Mouse (Mus musculus): Measurements from ENCODE around the gene Nlrc5. TPM values are rescaled to one million over a fixed set of nuclear protein-coding genes. Genes with fewer than 3 reads are reported as not detected.

Nlrc5 gene
- total and polyA plus RNA-seq, 3 experiments, result 0.03 TPM; not detected in 2

GRCm38 (mm10) chr8:94435397-94436111, 1.4 kb downstream of the Nlrc5 start:
- no peak overlapping the region for H3K4me3 ChIP-seq (ENCODE audit: control insufficient read depth in 1 of 2, insufficient read depth in 1 of 2, low read depth in 2 of 2, low read length in 2 of 2)
- H3K27ac ChIP-seq (ENCODE audit: control insufficient read depth, low read depth, low read length), result no peak overlapping the region
- no peaks in the 10 kb centered on the region for H3K36me3 ChIP-seq (ENCODE audit: control insufficient read depth in 1 of 2, insufficient read depth in 2 of 2, low read length in 2 of 2)
- TF ChIP-seq ELF1 (IDR thresholded peaks at IDR 0.05; ENCODE audit: low read depth, low read length), result no peak
- TF ChIP-seq RCOR1 (IDR thresholded peaks at IDR 0.05; ENCODE audit: low read depth, low read length), result no peak
- TF ChIP-seq NELFE (IDR thresholded peaks at IDR 0.05; ENCODE audit: low read depth, low read length), result no peak
- TF ChIP-seq NRF1 (IDR thresholded peaks at IDR 0.05; ENCODE audit: insufficient read depth, low read depth, low read length, poor library complexity, severe bottlenecking), result no peak
- no peak for TF ChIP-seq USF2 (IDR thresholded peaks at IDR 0.05; ENCODE audit: borderline replicate concordance in 1 of 2, insufficient read depth in 1 of 2, low read depth in 1 of 2, low read length in 2 of 2)
- no peak for TF ChIP-seq ZKSCAN1 (IDR thresholded peaks at IDR 0.05; ENCODE audit: low read depth, low read length)
- no peak for TF ChIP-seq TBP (IDR thresholded peaks at IDR 0.05; ENCODE audit: low read depth, low read length)
- no peak for TF ChIP-seq MAX (IDR thresholded peaks at IDR 0.05; ENCODE audit: low read length)
- no peak for TF ChIP-seq SMC3 (IDR thresholded peaks at IDR 0.05; ENCODE audit: low read depth, low read length)
- TF ChIP-seq GATA1 (IDR thresholded peaks at IDR 0.05; ENCODE audit: low read depth, low read length), result no peak
- no peak for TF ChIP-seq ZC3H11A (IDR thresholded peaks at IDR 0.05; ENCODE audit: low read depth, low read length)
- no peak for TF ChIP-seq JUND (IDR thresholded peaks at IDR 0.05; ENCODE audit: low read depth, low read length)
- TF ChIP-seq MAFK (IDR thresholded peaks at IDR 0.05; ENCODE audit: borderline replicate concordance, low read depth, low read length), result no peak
- no peak for TF ChIP-seq KAT2A (conservative IDR thresholded peaks at IDR 0.05; ENCODE audit: low read depth, low read length)
- no peak for TF ChIP-seq E2F4 (IDR thresholded peaks at IDR 0.05; ENCODE audit: borderline replicate concordance, low read depth, low read length)
- H3K27me3 ChIP-seq (ENCODE audit: control insufficient read depth in 1 of 2, insufficient read depth in 2 of 2, low read length in 2 of 2), result peaks cover 13 to 30% of the 10 kb centered on the region in 2 experiments
- no peak overlapping the region for H3K9ac ChIP-seq (ENCODE audit: control insufficient read depth, low read depth, low read length, poor library complexity, severe bottlenecking)
- DNase-seq (ENCODE audit: low read depth, low spot score), result no peak
- H3K4me1 ChIP-seq (ENCODE audit: control insufficient read depth in 1 of 2, insufficient read depth in 2 of 2, low read length in 2 of 2), result no peaks in the 10 kb centered on the region
- H3K79me2 ChIP-seq (ENCODE audit: control insufficient read depth, insufficient read depth, low read length, poor library complexity), result no peaks in the 10 kb centered on the region
- H3K9me3 ChIP-seq (replicated peaks; ENCODE audit: insufficient read depth, low read length), result no peaks in the 10 kb centered on the region

- no peaks in the 10 kb centered on the region for H3K9me3 ChIP-seq (replicated peaks; ENCODE audit: insufficient read depth, low read length)
- no peak overlapping the region for H3K9ac ChIP-seq (ENCODE audit: control insufficient read depth, low read depth, low read length, poor library complexity, severe bottlenecking)
- H3K36me3 ChIP-seq (ENCODE audit: control insufficient read depth in 1 of 2, insufficient read depth in 2 of 2, low read length in 2 of 2), result no peaks in the 10 kb centered on the region
- H3K27me3 ChIP-seq (ENCODE audit: control insufficient read depth in 1 of 2, insufficient read depth in 2 of 2, low read length in 2 of 2), result peaks cover 17 to 25% of the 10 kb centered on the region in 2 experiments
- H3K79me2 ChIP-seq (ENCODE audit: control insufficient read depth, insufficient read depth, low read length, poor library complexity), result no peaks in the 10 kb centered on the region
- no peak overlapping the region for H3K27ac ChIP-seq (ENCODE audit: control insufficient read depth, low read depth, low read length)
- TF ChIP-seq TBP (IDR thresholded peaks at IDR 0.05; ENCODE audit: low read depth, low read length) (no peak), USF2 (IDR thresholded peaks at IDR 0.05; ENCODE audit: borderline replicate concordance in 1 of 2, insufficient read depth in 1 of 2, low read depth in 1 of 2, low read length in 2 of 2) (no peak), ZNF384 (IDR thresholded peaks at IDR 0.05; ENCODE audit: low read depth, low read length) (no peak), UBTF (IDR thresholded peaks at IDR 0.05; ENCODE audit: borderline replicate concordance, insufficient read depth, low read depth, low read length) (no peak), MYC (IDR thresholded peaks at IDR 0.05; ENCODE audit: low read depth, low read length) (no peak)
- H3K4me3 ChIP-seq (ENCODE audit: control insufficient read depth in 1 of 2, insufficient read depth in 1 of 2, low read depth in 2 of 2, low read length in 2 of 2), result no peak overlapping the region
- DNase-seq (ENCODE audit: low read depth, low spot score), result no peak
- no peaks in the 10 kb centered on the region for H3K4me1 ChIP-seq (ENCODE audit: control insufficient read depth in 1 of 2, insufficient read depth in 2 of 2, low read length in 2 of 2)
Measured at GRCm38 (mm10) chr8:94436112-94436572, 2.0 kb downstream of the Nlrc5 start.
